Mouse (Mus musculus) regulatory T cell (primary cell): ENCODE data around the gene BC004004.
"Not testable (repeated sequence)": the region's sequence is repeated elsewhere in the genome, so short reads cannot be mapped to it uniquely, and the experiment has no call there.

Experiments
- in situ Hi-C: fragments of 300-600 bp; cut with MboI, MseI; formaldehyde crosslinking; loops from one replicate; pipeline ENCODE4 v1.15.1; 2025; ENCODE audit warnings: high pct_unique_total_duplicates

The BC004004 gene

GRCm38 (mm10) chr17:29297321-29297720, 28.7 kb downstream of the BC004004 start:
- in situ Hi-C loops: no loop called here

- in situ Hi-C loops: no loop called here
Measured at GRCm38 (mm10) chr17:29297813-29298212, 29.2 kb downstream of the BC004004 start.

GRCm38 (mm10) chr17:29299282-29299681, 30.7 kb downstream of the BC004004 start:
- in situ Hi-C loops: no loop called here

- in situ Hi-C loops: loop anchor here (10.0 kb wide), 1 partner anchor 574 kb away; no protein-coding TSS in a partner anchor
Measured at GRCm38 (mm10) chr17:29300926-29301325, 32.3 kb downstream of the BC004004 start.

- in situ Hi-C loops: loop anchor here (10.0 kb wide), 1 partner anchor 573 kb away; no protein-coding TSS in a partner anchor
Measured at GRCm38 (mm10) chr17:29301421-29301820, 32.8 kb downstream of the BC004004 start.

- in situ Hi-C loops: loop anchor here (10.0 kb wide), 1 partner anchor 573 kb away; no protein-coding TSS in a partner anchor
Measured at GRCm38 (mm10) chr17:29302149-29302548, 33.6 kb downstream of the BC004004 start.

GRCm38 (mm10) chr17:29303087-29303486, 34.5 kb downstream of the BC004004 start:
- in situ Hi-C loops: loop anchor here (10.0 kb wide), 1 partner anchor 572 kb away; no protein-coding TSS in a partner anchor

GRCm38 (mm10) chr17:29303856-29304255, 35.3 kb downstream of the BC004004 start:
- in situ Hi-C loops: loop anchor here (10.0 kb wide), 1 partner anchor 571 kb away; no protein-coding TSS in a partner anchor

- in situ Hi-C loops: loop anchor here (10.0 kb wide), 1 partner anchor 570 kb away; no protein-coding TSS in a partner anchor
Measured at GRCm38 (mm10) chr17:29304376-29305057, 35.9 kb downstream of the BC004004 start.

- in situ Hi-C loops: loop anchor here (10.0 kb wide), 1 partner anchor 570 kb away; no protein-coding TSS in a partner anchor
Measured at GRCm38 (mm10) chr17:29305058-29305806, 36.6 kb downstream of the BC004004 start.

GRCm38 (mm10) chr17:29305871-29306270, 37.3 kb downstream of the BC004004 start:
- in situ Hi-C loops: loop anchor here (10.0 kb wide), 1 partner anchor 569 kb away; no protein-coding TSS in a partner anchor

- in situ Hi-C loops: loop anchor here (5.0 kb wide), 1 partner anchor 62 kb away; no protein-coding TSS in a partner anchor
Measured at GRCm38 (mm10) chr17:29310056-29310623, 41.6 kb downstream of the BC004004 start.

- in situ Hi-C loops: loop anchor here (5.0 kb wide), 1 partner anchor 61 kb away; no protein-coding TSS in a partner anchor
Measured at GRCm38 (mm10) chr17:29311602-29312001, 43.0 kb downstream of the BC004004 start.

GRCm38 (mm10) chr17:29312082-29312481, 43.5 kb downstream of the BC004004 start:
- in situ Hi-C loops: loop anchor here (5.0 kb wide), 1 partner anchor 60 kb away; no protein-coding TSS in a partner anchor

- in situ Hi-C loops: loop anchor here (5.0 kb wide), 1 partner anchor 59 kb away; no protein-coding TSS in a partner anchor
Measured at GRCm38 (mm10) chr17:29313300-29313699, 44.7 kb downstream of the BC004004 start.

- in situ Hi-C loops: no loop called here
Measured at GRCm38 (mm10) chr17:29315672-29316465, 47.3 kb downstream of the BC004004 start.

- in situ Hi-C loops: no loop called here
Measured at GRCm38 (mm10) chr17:29316891-29317290, 48.3 kb downstream of the BC004004 start.

GRCm38 (mm10) chr17:29317380-29317779, 48.8 kb downstream of the BC004004 start, which contains the start of gene Pi16:
Gene Pi16 (plus strand): TSS chr17:29317680.
- in situ Hi-C loops: not testable (repeated sequence)

- in situ Hi-C loops: no loop called here
Measured at GRCm38 (mm10) chr17:29318731-29319250, 50.2 kb downstream of the BC004004 start.

GRCm38 (mm10) chr17:29319476-29319875, 50.9 kb downstream of the BC004004 start:
- in situ Hi-C loops: no loop called here
